Mouse (Mus musculus) kidney, postnatal 0 days (tissue): ENCODE results near the gene Gnaz. TPM values are rescaled to one million over a fixed set of nuclear protein-coding genes. Genes with fewer than 3 reads are reported as not detected.

Source experiments
- ATAC-seq: fragments of 200-750 bp; cut with Nextera tagmentation; replicated peaks from 2 replicates; pipeline ENCODE4 v1.8.0; 2017; ENCODE audit warnings: low read depth, moderate number of reproducible peaks, moderate TSS enrichment, moderate library complexity; ENCODE audit not compliant: low FRiP score
- DNase-seq: peaks from one replicate; pipeline ENCODE4 v3.0.0-alpha.2; 2016; ENCODE audit warnings: low spot score
- H3K27ac ChIP-seq: fragments of 300-500 bp; sonication (generic); 2 replicates; pipeline ENCODE4 v1.5.1; 2014; ENCODE audit warnings: mild to moderate bottlenecking
- H3K27me3 ChIP-seq: fragments of 300-500 bp; sonication (generic); 2 replicates; pipeline ENCODE4 v1.6.1; 2014; ENCODE audit warnings: low read length, mixed read lengths; ENCODE audit not compliant: insufficient read depth
- H3K36me3 ChIP-seq: fragments of 300-500 bp; sonication (generic); 2 replicates; pipeline ENCODE4 v1.6.1; 2014; ENCODE audit warnings: low read length, mixed read lengths; ENCODE audit not compliant: insufficient read depth
- H3K4me1 ChIP-seq: fragments of 300-500 bp; sonication (generic); replicated peaks from 2 replicates; pipeline ENCODE4 v1.6.1; 2014; ENCODE audit warnings: antibody characterized with exemption, low read length, mixed read lengths; ENCODE audit not compliant: insufficient read depth
- H3K4me2 ChIP-seq: fragments of 300-500 bp; sonication (generic); 2 replicates; pipeline ENCODE4 v1.6.1; 2014; ENCODE audit warnings: mild to moderate bottlenecking, low read length, moderate library complexity, mixed read lengths
- H3K4me3 ChIP-seq: fragments of 300-500 bp; sonication (generic); replicated peaks from 2 replicates; pipeline ENCODE4 v1.5.1; 2014; ENCODE audit warnings: low read depth, low read length
- H3K9ac ChIP-seq: fragments of 300-500 bp; sonication (generic); 2 replicates; pipeline ENCODE4 v1.6.1; 2014; ENCODE audit warnings: low read depth, low read length
- H3K9me3 ChIP-seq: fragments of 300-500 bp; sonication (generic); replicated peaks from 2 replicates; pipeline ENCODE4 v1.6.1; 2016; ENCODE audit warnings: low read length, inconsistent platforms, mixed read lengths
- CTCF ChIP-seq: IDR thresholded peaks from 2 replicates; pipeline ENCODE4 v1.5.1; 2016; ENCODE audit warnings: antibody characterized with exemption, low read depth, mild to moderate bottlenecking, moderate library complexity
- WGBS: fragments of 180-500 bp; shearing (Covaris S2); extraction: QIAGEN DNeasy Blood & Tissue Kit; methylation state at CpG from one replicate; pipeline ENCODE4 v1.1.7; 2014; 5-methylcytosine and 5-hydroxymethylcytosine counted together
- polyA plus RNA-seq: library from polyadenylated mRNA; unstranded; fragments of >200 nt; fragmentation: Nextera tagmentation; extraction: Ambion mirVana; gene quantifications from 2 replicates; pipeline ENCODE4 v1.2.1, GENCODE M21; 2015

Gene Gnaz
- polyA plus RNA-seq, 1 experiment from 2014 or later, result 5.6 TPM

DNA sequence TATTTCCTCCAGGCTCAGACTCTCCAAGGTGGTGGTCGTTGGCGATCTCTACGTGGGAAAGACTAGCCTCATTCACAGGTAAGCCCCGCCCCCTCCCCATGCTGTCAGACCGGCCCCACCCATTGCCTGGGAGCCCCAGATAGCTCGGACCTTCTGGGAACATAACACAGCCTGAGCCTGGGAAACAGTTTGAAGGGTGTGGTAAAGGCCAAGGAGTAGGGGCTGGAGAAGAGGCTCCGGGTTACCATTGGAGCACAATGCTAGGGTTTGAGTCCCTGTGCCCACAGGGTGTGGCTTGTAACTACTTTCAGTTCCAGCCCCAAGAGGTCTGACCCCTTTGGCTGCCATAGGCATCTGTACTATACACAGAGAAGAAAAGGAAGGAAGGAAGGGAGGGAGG is 77.5 kb downstream of the Gnaz start:
- Histone ChIP-seq H3K9me3 (no peaks in the 10 kb centered on the region), H3K9ac (no peak overlapping the region), H3K4me1 (no peaks in the 10 kb centered on the region), H3K27me3 (no peaks in the 10 kb centered on the region), H3K36me3 (no peaks in the 10 kb centered on the region), H3K4me2 (no peak overlapping the region), H3K27ac (no peak overlapping the region), H3K4me3 (no peak overlapping the region)
- no peak for ATAC-seq
- 38% methylated on average over 7 of the region's 7 CpGs for WGBS
- no peak for DNase-seq
- no peak for TF ChIP-seq CTCF

- TF ChIP-seq CTCF, result no peak
- Histone ChIP-seq H3K36me3 (no peaks in the 10 kb centered on the region), H3K4me2 (no peak overlapping the region), H3K27me3 (no peaks in the 10 kb centered on the region), H3K4me1 (no peaks in the 10 kb centered on the region), H3K9me3 (no peaks in the 10 kb centered on the region), H3K27ac (no peak overlapping the region), H3K4me3 (no peak overlapping the region), H3K9ac (no peak overlapping the region)
- DNase-seq (no peak), ATAC-seq (no peak)
- 92% methylated on average over 15 of the region's 15 CpGs for WGBS
These were observed 78.9 kb downstream of the Gnaz start for GRCm38 (mm10) chr10:75045831-75046230.

GRCm38 (mm10) chr10:75048711-75049110 is 81.7 kb downstream of the Gnaz start:
- H3K4me2 ChIP-seq, result no peak overlapping the region
- no peaks in the 10 kb centered on the region for H3K27me3 ChIP-seq
- no peak overlapping the region for H3K27ac ChIP-seq
- no peak overlapping the region for H3K4me3 ChIP-seq
- H3K36me3 ChIP-seq, result no peaks in the 10 kb centered on the region
- DNase-seq (no peak), ATAC-seq (no peak)
- H3K9ac ChIP-seq, result no peak overlapping the region
- 93% methylated on average over 7 of the region's 7 CpGs for WGBS
- H3K4me1 ChIP-seq, result no peaks in the 10 kb centered on the region
- no peaks in the 10 kb centered on the region for H3K9me3 ChIP-seq
- TF ChIP-seq CTCF, result no peak

GRCm38 (mm10) chr10:75051364-75052074 is 84.5 kb downstream of the Gnaz start:
- 0 out of 2 replicates have a peak, but pooled peaks have one; percentile 29 for ATAC-seq
- 84% methylated on average over 21 of the region's 21 CpGs for WGBS

GRCm38 (mm10) chr10:75052902-75053301 is 85.9 kb downstream of the Gnaz start:
- H3K4me3 ChIP-seq, result no peak overlapping the region
- no peak overlapping the region for H3K27ac ChIP-seq
- H3K9ac ChIP-seq, result no peak overlapping the region
- DNase-seq (no peak), ATAC-seq (no peak)
- no peak for TF ChIP-seq CTCF
- no peaks in the 10 kb centered on the region for H3K9me3 ChIP-seq
- no peaks in the 10 kb centered on the region for H3K36me3 ChIP-seq
- no peak overlapping the region for H3K4me2 ChIP-seq
- WGBS, result 77% methylated on average over 8 of the region's 8 CpGs
- H3K27me3 ChIP-seq, result no peaks in the 10 kb centered on the region
- H3K4me1 ChIP-seq, result no peaks in the 10 kb centered on the region

More at GRCm38 (mm10) chr10:75051364-75052074, 84.5 kb downstream of the Gnaz start:
- Histone ChIP-seq H3K9ac (no peak overlapping the region), H3K4me1 (no peaks in the 10 kb centered on the region), H3K4me3 (no peak overlapping the region), H3K4me2 (no peak overlapping the region), H3K9me3 (no peaks in the 10 kb centered on the region), H3K27me3 (no peaks in the 10 kb centered on the region), H3K36me3 (no peaks in the 10 kb centered on the region), H3K27ac (no peak overlapping the region)
- no peak for TF ChIP-seq CTCF
- DNase-seq, result no peak

DNA sequence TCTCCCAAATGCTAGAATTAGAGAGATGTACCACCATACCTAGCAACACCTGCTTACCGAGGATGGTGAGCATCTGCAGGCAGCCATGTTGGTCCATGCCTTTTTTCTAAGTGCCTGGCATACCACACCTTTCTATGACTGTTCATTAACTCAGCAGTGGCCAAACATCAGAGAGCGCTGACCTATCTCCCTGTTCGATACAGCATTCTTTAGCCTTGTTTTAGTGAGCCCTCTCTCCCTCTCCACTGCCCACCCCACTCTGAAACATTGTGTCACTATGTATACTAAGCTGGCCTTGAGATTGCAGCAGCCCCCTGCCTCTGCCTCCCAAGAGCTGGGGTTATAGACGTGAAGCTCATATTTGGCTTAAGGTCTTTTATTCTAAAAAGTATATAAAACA is 86.7 kb downstream of the Gnaz start:
- Histone ChIP-seq H3K36me3 (no peaks in the 10 kb centered on the region), H3K4me3 (no peak overlapping the region), H3K9me3 (no peaks in the 10 kb centered on the region), H3K9ac (no peak overlapping the region), H3K4me2 (no peak overlapping the region), H3K4me1 (no peaks in the 10 kb centered on the region), H3K27me3 (no peaks in the 10 kb centered on the region), H3K27ac (no peak overlapping the region)
- TF ChIP-seq CTCF, result no peak
- 76% methylated on average over 4 of the region's 4 CpGs for WGBS
- ATAC-seq (no peak), DNase-seq (no peak)

DNA sequence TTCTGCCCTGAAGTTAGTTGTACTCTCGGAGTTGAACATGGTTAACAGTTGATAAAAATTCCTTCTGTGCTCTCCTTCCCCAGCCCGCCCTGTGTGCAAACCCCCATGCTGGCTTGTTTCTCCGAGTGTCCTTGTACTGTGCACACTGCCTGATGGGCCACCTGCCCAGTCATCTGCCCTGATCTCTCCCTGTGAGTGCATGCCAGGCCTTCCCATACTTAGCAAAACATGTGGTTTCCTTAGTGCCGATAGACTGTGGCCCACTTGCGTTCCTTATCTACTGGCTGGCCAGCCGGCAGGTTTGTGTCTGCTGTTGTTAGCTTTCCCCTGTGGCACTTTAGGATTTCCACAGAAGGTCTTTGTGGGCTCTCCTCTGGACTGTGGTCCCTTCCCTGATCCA is 87.1 kb downstream of the Gnaz start:
- WGBS, result 67% methylated on average over 6 of the region's 6 CpGs
- H3K4me3 ChIP-seq, result no peak overlapping the region

More for the DNA sequence above, 87.1 kb downstream of the Gnaz start:
- ATAC-seq, result no peak
- no peak for DNase-seq
- Histone ChIP-seq H3K27me3 (no peaks in the 10 kb centered on the region), H3K9ac (no peak overlapping the region), H3K27ac (no peak overlapping the region), H3K9me3 (no peaks in the 10 kb centered on the region), H3K4me2 (no peak overlapping the region), H3K36me3 (no peaks in the 10 kb centered on the region), H3K4me1 (no peaks in the 10 kb centered on the region)
- no peak for TF ChIP-seq CTCF
